13 mouse cellular contexts compared by ENCODE assay signal in genomic region chr15:77877209-77877608, GRCm38 (mm10). TPM values are rescaled to one million over a fixed set of nuclear protein-coding genes. Genes with fewer than 3 reads are reported as not detected.
DNase-seq lines count a peak whose midpoint lies in the region; ATAC-seq and TF ChIP-seq lines count a peak whose summit lies in the region.
"Had no signal": no experiment of that assay in that cellular context is flagged by ENCODE, and none has a peak within 500 bp of the region (broad histone marks: within the 10 kb centered on the region; RNA-seq: fewer than 3 reads in every experiment).

No protein-coding gene starts in this region.

- TF ChIP-seq POLR2A in lung, adult 2 months (IDR thresholded peaks at IDR 0.05; ENCODE audit: borderline replicate concordance, extremely low read depth, low read depth, low read length) = no peak

- 73% methylated on average over 2 of the region's 2 CpGs for WGBS in lung, adult 2 months

- ATAC-seq in inflammation-experienced regulatory T-cells, adult 6 months = peak; percentile 71

- H3K4me3 ChIP-seq in lung, adult 2 months (replicated peaks; ENCODE audit: extremely low read depth, low read depth, low read length) = no peak overlapping the region
- H3K4me3 ChIP-seq: embryonic facial prominence, embryonic 10.5 days; hindbrain, embryonic 15.5 days; stomach, embryonic 15.5 days had no signal

- H3K4me1 ChIP-seq in lung, adult 2 months (ENCODE audit: control insufficient read depth, insufficient read depth, low read length) = peaks cover 6% of the 10 kb centered on the region
- H3K4me1 ChIP-seq: hindbrain, embryonic 15.5 days had no signal

- TF ChIP-seq CTCF in lung, adult 2 months (IDR thresholded peaks at IDR 0.05; ENCODE audit: insufficient read depth, low read length) = peak; percentile 17; the same call in 1 of the 2 replicates

- DNase-seq in lung, adult 2 months = no peak
- DNase-seq in lung, adult 18-20 months = no peak
- peak; percentile 53 to 66 for DNase-seq in CD8-positive naive resting alpha-beta T cell, adult 2 months (ENCODE audit: low read depth in 2 of 2, low spot score in 2 of 2)
- DNase-seq in thymus, postnatal 14 days = peak; percentile 59
- DNase-seq in adrenal gland, postnatal 25 days = no peak
- DNase-seq in frontal cortex, adult 2 months (ENCODE audit: extremely low spot score in 1 of 2, low spot score in 1 of 2) = no peak
- DNase-seq: adrenal gland, postnatal 36 days; cerebellum, postnatal 14 days; lung, embryonic 14.5 days had no signal

RNA-seq across cellular contexts. Expression of gene Myh9, which starts 35.2 kb away (rescaled TPM):
- polyA plus RNA-seq in lung, adult 2 months (2012; rRNA removed) = 133 and 162 TPM in 2 replicates
- polyA plus RNA-seq in inflammation-experienced regulatory T-cells, adult 6 months (2017; shearing (Covaris generic)) = 100 to 1,000 TPM; 218 to 293 (median 259) TPM
- 325 and 352 TPM in 2 replicates for total RNA-seq in adrenal gland, postnatal 25 days (2021)
- polyA plus RNA-seq in frontal cortex, adult 2 months (2012; rRNA removed) = 34.4 and 38.7 TPM in 2 replicates

RNA-seq across cellular contexts. Expression of gene Txn2, which starts 51.6 kb away (rescaled TPM):
- polyA plus RNA-seq in lung, adult 2 months (2012; rRNA removed) = 138 and 165 TPM in 2 replicates
- 100 to 1,000 TPM; 178 to 243 (median 221) TPM for polyA plus RNA-seq in inflammation-experienced regulatory T-cells, adult 6 months (2017; shearing (Covaris generic))
- total RNA-seq in adrenal gland, postnatal 25 days (2021) = 483 and 599 TPM in 2 replicates
- 198 and 213 TPM in 2 replicates for polyA plus RNA-seq in frontal cortex, adult 2 months (2012; rRNA removed)

Comparison
In these comparisons a context has a peak if more than half of its experiments do, and no peak if none do; other contexts are left out.
1. DNase-seq: peak in CD8-positive naive resting alpha-beta T cell, adult 2 months (2 of 2) and thymus, postnatal 14 days (single experiment); none in lung, adult 2 months (single experiment), lung, adult 18-20 months (0 of 2), adrenal gland, postnatal 25 days (single experiment) and frontal cortex, adult 2 months (0 of 2).